Mouse (Mus musculus): ENCODE measurements around the gene Myl6. TPM values are rescaled to one million over a fixed set of nuclear protein-coding genes. Genes with fewer than 3 reads are reported as not detected.

Gene Myl6
- polyA plus RNA-seq, 1 experiment from 2014 or later: 1,564 TPM

DNA sequence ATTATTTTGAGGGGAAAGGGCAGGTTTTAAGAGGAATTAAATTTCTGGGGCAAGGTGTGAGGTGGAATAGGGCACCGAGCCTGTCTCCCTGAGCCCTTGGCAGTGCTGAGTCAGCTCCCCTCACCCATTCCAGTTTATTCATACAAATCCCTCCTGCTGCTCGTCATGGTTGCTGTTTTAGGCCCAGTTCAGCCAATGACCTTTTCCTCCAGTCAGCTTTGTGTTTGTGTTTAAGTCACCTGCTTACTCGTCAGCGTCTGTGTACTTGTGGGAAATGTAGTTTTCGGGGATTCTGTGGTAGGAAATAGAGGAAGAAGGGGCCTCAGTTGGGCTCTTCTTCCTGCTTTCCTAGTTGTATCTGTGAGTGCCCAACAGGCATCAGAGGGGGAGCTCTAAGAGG lies 4.6 kb downstream of the Myl6 start:
- H3K4me1 ChIP-seq (replicated peaks; ENCODE audit: control insufficient read depth, insufficient read depth, low read length): peaks cover 20% of the 10 kb centered on the region
- peaks cover 51% of the 10 kb centered on the region for H3K36me3 ChIP-seq (ENCODE audit: control insufficient read depth, insufficient read depth, low read length)
- 50% methylated on average over 5 of the region's 5 CpGs for WGBS
- no peaks in the 10 kb centered on the region for H3K27me3 ChIP-seq (ENCODE audit: control insufficient read depth, insufficient read depth, low read depth, low read length)
- no peak overlapping the region for H3K9ac ChIP-seq (ENCODE audit: low read length)
- ATAC-seq (ENCODE audit: low read depth): no peak
- H3K4me2 ChIP-seq (ENCODE audit: low read depth, low read length): no peak overlapping the region
- H3K9me3 ChIP-seq (ENCODE audit: control insufficient read depth, low read length): no peaks in the 10 kb centered on the region
- H3K27ac ChIP-seq (ENCODE audit: low read length): peak overlapping the region; percentile 44
- H3K4me3 ChIP-seq (ENCODE audit: low read length): no peak overlapping the region

DNA sequence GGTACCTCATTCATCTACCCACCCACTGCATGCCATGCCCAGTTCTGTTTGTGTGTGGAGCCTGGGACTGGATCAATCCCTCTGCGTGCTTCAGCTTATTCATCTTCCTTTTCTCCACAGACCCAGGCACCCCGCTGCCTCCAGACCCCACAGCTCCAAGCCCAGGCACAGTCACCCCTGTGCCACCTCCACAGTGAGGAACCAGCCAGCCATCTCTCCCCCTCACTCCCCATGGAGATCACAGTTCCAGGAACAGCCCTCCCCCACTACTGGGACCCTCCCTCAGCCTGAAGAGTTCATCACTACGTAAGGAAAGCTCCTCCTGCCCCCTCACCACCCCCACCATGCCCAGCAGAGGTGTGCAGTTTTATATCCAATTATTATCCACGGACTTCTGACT lies 5.2 kb downstream of the Myl6 start:
- Histone ChIP-seq H3K4me1 (replicated peaks; ENCODE audit: control insufficient read depth, insufficient read depth, low read length) (peaks cover 20% of the 10 kb centered on the region), H3K4me3 (ENCODE audit: low read length) (no peak overlapping the region), H3K27me3 (ENCODE audit: control insufficient read depth, insufficient read depth, low read depth, low read length) (no peaks in the 10 kb centered on the region), H3K4me2 (ENCODE audit: low read depth, low read length) (no peak overlapping the region), H3K36me3 (ENCODE audit: control insufficient read depth, insufficient read depth, low read length) (peaks cover 56% of the 10 kb centered on the region), H3K9ac (ENCODE audit: low read length) (no peak overlapping the region), H3K9me3 (ENCODE audit: control insufficient read depth, low read length) (no peaks in the 10 kb centered on the region), H3K27ac (ENCODE audit: low read length) (no peak overlapping the region)
- 76% methylated on average over 4 of the region's 4 CpGs for WGBS
- no peak for ATAC-seq (ENCODE audit: low read depth)

DNA sequence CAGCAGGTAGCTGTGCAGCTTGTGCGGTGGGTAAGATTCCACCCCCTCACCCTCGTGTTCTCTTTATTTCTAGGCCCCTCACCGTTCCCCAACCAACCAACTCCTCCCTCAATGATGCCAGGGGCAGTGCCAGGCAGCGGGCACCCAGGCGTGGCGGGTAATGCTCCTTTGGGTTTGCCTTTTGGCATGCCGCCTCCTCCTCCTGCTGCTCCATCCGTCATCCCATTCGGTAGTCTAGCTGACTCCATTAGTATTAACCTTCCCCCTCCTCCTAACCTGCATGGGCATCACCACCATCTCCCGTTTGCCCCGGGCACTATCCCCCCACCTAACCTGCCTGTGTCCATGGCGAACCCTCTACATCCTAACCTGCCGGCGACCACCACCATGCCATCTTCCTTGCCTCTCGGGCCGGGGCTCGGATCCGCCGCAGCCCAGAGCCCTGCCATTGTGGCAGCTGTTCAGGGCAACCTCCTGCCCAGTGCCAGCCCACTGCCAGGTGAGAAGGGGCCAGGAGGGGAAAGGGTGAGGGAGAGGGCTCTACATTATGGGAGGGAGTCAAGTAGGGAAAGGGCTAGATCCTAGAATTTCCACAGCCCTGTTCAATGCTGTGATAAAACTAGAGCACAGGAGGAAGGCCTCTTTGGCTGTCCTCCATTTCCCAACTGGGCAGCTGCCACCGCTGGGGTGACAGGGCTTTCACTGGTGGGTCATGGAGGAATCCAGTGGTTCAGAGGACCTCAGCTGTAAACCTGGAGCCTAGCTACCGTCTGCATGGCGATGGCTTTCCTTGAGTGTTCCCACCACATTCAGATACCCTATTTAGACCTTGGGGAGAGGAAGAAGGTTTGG lies 5.9 kb downstream of the Myl6 start:
- Histone ChIP-seq H3K4me1 (replicated peaks; ENCODE audit: control insufficient read depth, insufficient read depth, low read length) (peaks cover 20% of the 10 kb centered on the region), H3K27me3 (ENCODE audit: control insufficient read depth, insufficient read depth, low read depth, low read length) (no peaks in the 10 kb centered on the region), H3K9ac (ENCODE audit: low read length) (no peak overlapping the region), H3K9me3 (ENCODE audit: control insufficient read depth, low read length) (no peaks in the 10 kb centered on the region), H3K36me3 (ENCODE audit: control insufficient read depth, insufficient read depth, low read length) (peaks cover 63% of the 10 kb centered on the region), H3K27ac (ENCODE audit: low read length) (no peak overlapping the region), H3K4me3 (ENCODE audit: low read length) (no peak overlapping the region), H3K4me2 (ENCODE audit: low read depth, low read length) (no peak overlapping the region)
- no peak for ATAC-seq (ENCODE audit: low read depth)
- 87% methylated on average over 22 of the region's 22 CpGs for WGBS

DNA sequence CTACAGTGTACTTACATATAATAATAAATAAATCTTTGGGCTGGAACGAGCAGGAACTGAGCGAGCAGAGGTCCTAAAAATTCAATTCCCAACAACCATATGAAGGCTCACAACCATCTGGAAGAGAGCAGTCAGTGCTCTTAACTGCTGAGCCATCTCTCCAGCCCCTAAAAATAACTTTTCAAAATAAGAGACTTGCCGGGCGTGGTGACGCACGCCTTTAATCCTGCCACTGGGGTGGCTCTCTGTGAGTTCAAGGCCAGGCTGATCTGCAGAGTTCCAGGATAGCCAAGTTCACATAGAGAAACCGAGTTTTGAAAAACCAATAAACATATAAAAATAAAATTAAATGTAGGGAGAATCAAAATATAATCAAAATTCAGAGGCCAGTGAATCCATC lies 7.6 kb downstream of the Myl6 start:
- WGBS: 82% methylated on average over 7 of the region's 7 CpGs
- H3K4me2 ChIP-seq (ENCODE audit: low read depth, low read length): no peak overlapping the region
- H3K27me3 ChIP-seq (ENCODE audit: control insufficient read depth, insufficient read depth, low read depth, low read length): no peaks in the 10 kb centered on the region
- no peak for ATAC-seq (ENCODE audit: low read depth)
- no peak overlapping the region for H3K9ac ChIP-seq (ENCODE audit: low read length)
- H3K4me1 ChIP-seq (replicated peaks; ENCODE audit: control insufficient read depth, insufficient read depth, low read length): peaks cover 8% of the 10 kb centered on the region
- H3K36me3 ChIP-seq (ENCODE audit: control insufficient read depth, insufficient read depth, low read length): peaks cover 74% of the 10 kb centered on the region
- H3K4me3 ChIP-seq (ENCODE audit: low read length): no peak overlapping the region
- no peaks in the 10 kb centered on the region for H3K9me3 ChIP-seq (ENCODE audit: control insufficient read depth, low read length)
- H3K27ac ChIP-seq (ENCODE audit: low read length): no peak overlapping the region

DNA sequence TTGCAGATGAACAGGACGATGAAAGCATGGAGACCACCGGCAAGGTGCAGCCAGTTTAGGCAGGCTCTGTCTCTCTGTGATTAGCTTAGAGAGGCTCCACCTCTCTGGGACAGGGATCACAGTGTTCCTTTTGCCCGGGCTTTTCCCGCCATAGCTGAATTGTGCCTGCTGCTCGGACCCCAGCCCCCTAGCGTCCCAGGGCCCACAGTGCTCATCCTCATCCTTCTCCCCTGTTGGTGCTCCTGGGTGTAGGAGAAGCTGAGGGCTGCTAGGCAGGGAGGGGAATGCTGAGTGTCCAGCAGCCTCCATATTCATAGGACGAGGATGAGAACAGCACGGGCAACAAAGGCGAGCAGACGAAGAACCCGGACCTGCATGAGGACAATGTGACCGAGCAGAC lies 19.6 kb downstream of the Myl6 start:
- no peak for ATAC-seq (ENCODE audit: low read depth)
- H3K36me3 ChIP-seq (ENCODE audit: control insufficient read depth, insufficient read depth, low read length): peaks cover 59% of the 10 kb centered on the region

DNA sequence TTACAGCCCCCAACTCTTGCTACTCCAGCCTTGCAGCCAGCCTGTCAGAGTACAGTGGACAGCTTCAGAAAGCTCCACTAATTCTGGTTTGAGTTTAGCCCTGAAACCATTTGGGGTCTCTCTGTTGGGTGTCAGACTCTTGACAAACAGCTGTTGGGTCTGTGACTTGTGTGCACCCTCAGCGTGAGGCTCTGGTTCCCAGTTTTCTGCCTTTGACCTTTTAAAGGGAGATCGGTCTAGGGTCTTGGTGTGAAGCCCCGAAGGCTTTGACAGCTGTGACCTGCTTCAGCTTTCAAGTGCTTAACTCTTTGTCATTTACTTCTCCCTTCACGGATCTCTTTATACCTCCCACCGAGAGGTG lies 33.7 kb downstream of the Myl6 start:
- peak overlapping the region; percentile 96 for H3K27ac ChIP-seq (ENCODE audit: low read length)

More for the DNA sequence above, 19.6 kb downstream of the Myl6 start:
- no peaks in the 10 kb centered on the region for H3K9me3 ChIP-seq (ENCODE audit: control insufficient read depth, low read length)
- no peak overlapping the region for H3K4me3 ChIP-seq (ENCODE audit: low read length)
- no peak overlapping the region for H3K9ac ChIP-seq (ENCODE audit: low read length)
- H3K27me3 ChIP-seq (ENCODE audit: control insufficient read depth, insufficient read depth, low read depth, low read length): no peaks in the 10 kb centered on the region
- 86% methylated on average over 11 of the region's 12 CpGs for WGBS
- no peaks in the 10 kb centered on the region for H3K4me1 ChIP-seq (replicated peaks; ENCODE audit: control insufficient read depth, insufficient read depth, low read length)
- H3K4me2 ChIP-seq (ENCODE audit: low read depth, low read length): no peak overlapping the region
- no peak overlapping the region for H3K27ac ChIP-seq (ENCODE audit: low read length)

DNA sequence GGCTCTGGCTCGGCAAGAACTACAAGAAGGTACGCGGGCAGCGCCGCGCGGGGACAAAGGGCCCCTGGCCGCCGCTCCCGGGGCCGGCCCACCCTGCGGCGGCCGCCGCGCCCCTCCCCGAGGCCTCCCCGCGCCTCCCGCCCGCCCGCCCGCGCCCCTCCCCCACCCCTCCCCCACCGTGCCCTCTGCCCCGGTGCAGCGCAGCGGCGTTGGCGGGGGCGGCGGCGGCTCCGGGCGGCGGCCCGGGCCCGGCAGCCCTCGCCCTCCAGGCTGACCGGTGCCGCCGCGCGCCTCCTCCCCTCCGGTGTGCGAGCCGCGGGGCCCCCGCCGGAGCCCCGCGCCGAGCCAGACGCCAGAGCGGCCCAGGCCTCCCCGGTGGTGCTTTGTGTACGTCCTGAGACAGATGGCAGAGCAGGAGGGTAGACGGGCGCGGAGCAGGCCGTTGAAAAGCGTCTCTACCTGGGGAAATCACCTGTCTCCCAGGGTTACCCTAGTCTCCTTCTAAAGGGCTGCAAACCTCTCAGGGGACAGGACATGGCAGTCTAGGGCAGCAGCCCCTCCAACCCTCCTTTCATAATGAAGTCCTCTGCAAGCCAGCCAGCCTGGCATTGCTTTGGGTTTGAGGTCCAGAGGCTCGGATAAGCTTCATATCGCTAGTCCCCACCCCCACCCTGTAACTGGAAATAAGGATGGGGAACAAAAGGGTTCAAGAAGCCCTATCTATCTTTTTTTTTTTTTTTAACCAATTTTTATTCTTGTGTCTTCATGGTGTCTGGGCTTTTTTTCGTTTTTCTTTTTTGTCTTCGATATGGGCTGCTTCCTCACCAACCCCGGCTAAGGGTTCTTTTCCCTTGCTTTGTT lies 34.3 kb downstream of the Myl6 start:
- Histone ChIP-seq H3K9ac (ENCODE audit: low read length) (peak overlapping the region; percentile 95), H3K4me2 (ENCODE audit: low read depth, low read length) (peak overlapping the region; percentile 74), H3K27me3 (ENCODE audit: control insufficient read depth, insufficient read depth, low read depth, low read length) (no peaks in the 10 kb centered on the region), H3K36me3 (ENCODE audit: control insufficient read depth, insufficient read depth, low read length) (peaks cover 19% of the 10 kb centered on the region), H3K4me1 (replicated peaks; ENCODE audit: control insufficient read depth, insufficient read depth, low read length) (peaks cover 11% of the 10 kb centered on the region), H3K4me3 (ENCODE audit: low read length) (peak overlapping the region; percentile 89), H3K9me3 (ENCODE audit: control insufficient read depth, low read length) (no peaks in the 10 kb centered on the region), H3K27ac (ENCODE audit: low read length) (peak overlapping the region; percentile 96)
- peak; percentile 71 for ATAC-seq (ENCODE audit: low read depth)
- under 1% methylated on average over 13 of the region's 67 CpGs for WGBS

More for the DNA sequence above, 33.7 kb downstream of the Myl6 start:
- Histone ChIP-seq H3K9me3 (ENCODE audit: control insufficient read depth, low read length) (no peaks in the 10 kb centered on the region), H3K9ac (ENCODE audit: low read length) (peak overlapping the region; percentile 95), H3K27me3 (ENCODE audit: control insufficient read depth, insufficient read depth, low read depth, low read length) (no peaks in the 10 kb centered on the region), H3K4me3 (ENCODE audit: low read length) (peak overlapping the region; percentile 89), H3K36me3 (ENCODE audit: control insufficient read depth, insufficient read depth, low read length) (peaks cover 23% of the 10 kb centered on the region), H3K4me1 (replicated peaks; ENCODE audit: control insufficient read depth, insufficient read depth, low read length) (peaks cover 11% of the 10 kb centered on the region), H3K4me2 (ENCODE audit: low read depth, low read length) (peak overlapping the region; percentile 74)
- no peak for ATAC-seq (ENCODE audit: low read depth)
- 4% methylated on average over 5 of the region's 5 CpGs for WGBS

DNA sequence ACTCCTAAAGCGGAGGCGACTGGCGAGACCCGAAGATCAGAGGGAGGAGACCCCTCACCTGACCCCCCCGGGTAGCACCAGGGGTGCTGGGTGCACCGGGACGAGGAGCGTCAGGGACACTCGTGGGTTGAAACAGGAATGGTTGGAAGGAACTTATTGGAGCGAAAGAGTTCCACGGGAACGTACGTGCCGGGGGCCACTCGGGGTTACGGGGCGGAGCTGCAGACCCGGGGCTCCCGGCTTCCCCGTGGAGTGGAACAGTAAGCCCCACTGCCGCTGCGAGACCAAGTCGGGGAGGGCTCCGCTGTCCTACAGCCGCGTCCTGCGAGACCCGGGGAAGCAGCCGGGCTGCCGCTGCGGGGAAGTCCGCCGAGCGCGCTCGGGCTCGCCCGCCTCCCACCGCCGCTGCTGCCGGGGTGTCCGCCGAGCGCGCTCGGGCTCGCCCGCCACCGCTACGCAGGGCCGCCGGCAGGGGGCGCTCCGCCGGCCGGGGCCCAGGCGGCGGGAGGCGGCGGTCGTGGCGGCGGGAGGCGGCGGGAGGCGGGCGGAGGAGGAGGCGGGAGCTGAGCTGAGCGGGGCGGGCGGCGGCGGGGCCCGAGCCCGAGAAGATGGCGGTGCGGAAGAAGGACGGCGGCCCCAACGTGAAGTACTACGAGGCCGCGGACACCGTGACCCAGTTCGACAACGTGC lies 35.1 kb downstream of the Myl6 start, which contains the start of gene Smarcc2:
TSS of gene Smarcc2 (plus strand) at position 530 of the 690 bp plus-strand sequence.
- Histone ChIP-seq H3K9ac (ENCODE audit: low read length) (peak within 1 kb of the TSS; percentile 95), H3K27me3 (ENCODE audit: control insufficient read depth, insufficient read depth, low read depth, low read length) (no peaks in the 10 kb centered on the region), H3K36me3 (ENCODE audit: control insufficient read depth, insufficient read depth, low read length) (peaks cover 13% of the 10 kb centered on the region), H3K27ac (ENCODE audit: low read length) (peak within 1 kb of the TSS; percentile 96), H3K9me3 (ENCODE audit: control insufficient read depth, low read length) (no peaks in the 10 kb centered on the region), H3K4me1 (replicated peaks; ENCODE audit: control insufficient read depth, insufficient read depth, low read length) (peaks cover 11% of the 10 kb centered on the region), H3K4me3 (ENCODE audit: low read length) (peak within 1 kb of the TSS; percentile 89), H3K4me2 (ENCODE audit: low read depth, low read length) (peak within 1 kb of the TSS; percentile 74)
- 0% methylated on average over 64 of the region's 86 CpGs for WGBS
- ATAC-seq (ENCODE audit: low read depth): peak; percentile 85

DNA sequence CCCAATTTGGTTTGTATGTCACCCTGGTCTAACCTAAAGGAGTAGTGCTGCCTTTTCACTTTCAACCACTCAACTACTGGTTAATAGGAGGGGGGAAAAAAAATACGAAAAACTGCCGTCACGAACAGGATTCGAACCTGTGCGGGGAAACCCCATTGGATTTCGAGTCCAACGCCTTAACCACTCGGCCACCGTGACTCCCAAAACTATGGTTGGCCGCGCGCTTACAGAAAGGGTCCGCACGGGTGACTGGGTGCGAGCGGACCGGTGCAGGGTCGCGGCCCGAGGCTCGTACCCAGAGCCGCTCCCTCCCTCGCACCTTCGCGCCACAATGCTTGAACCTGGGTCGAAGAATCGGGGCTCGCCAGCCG lies 35.6 kb downstream of the Myl6 start:
- peak overlapping the region; percentile 95 for H3K9ac ChIP-seq (ENCODE audit: low read length)
- no peaks in the 10 kb centered on the region for H3K27me3 ChIP-seq (ENCODE audit: control insufficient read depth, insufficient read depth, low read depth, low read length)
- peak; percentile 69 for ATAC-seq (ENCODE audit: low read depth)
- peak overlapping the region; percentile 89 for H3K4me3 ChIP-seq (ENCODE audit: low read length)
- H3K4me2 ChIP-seq (ENCODE audit: low read depth, low read length): peak overlapping the region; percentile 74
- peaks cover 10% of the 10 kb centered on the region for H3K36me3 ChIP-seq (ENCODE audit: control insufficient read depth, insufficient read depth, low read length)
- peaks cover 11% of the 10 kb centered on the region for H3K4me1 ChIP-seq (replicated peaks; ENCODE audit: control insufficient read depth, insufficient read depth, low read length)
- 0% methylated on average over 29 of the region's 29 CpGs for WGBS
- H3K9me3 ChIP-seq (ENCODE audit: control insufficient read depth, low read length): no peaks in the 10 kb centered on the region
- peak overlapping the region; percentile 96 for H3K27ac ChIP-seq (ENCODE audit: low read length)
